Mouse (Mus musculus) hindbrain, embryonic 14.5 days (tissue): Measurements from ENCODE around the gene Gfod1. TPM values are rescaled to one million over a fixed set of nuclear protein-coding genes. Genes with fewer than 3 reads are reported as not detected.

Source experiments
- polyA plus RNA-seq: library from polyadenylated mRNA; unstranded; fragments of >200 nt; fragmentation: Nextera tagmentation; extraction: Ambion mirVana; gene quantifications from 2 replicates; pipeline ENCODE4 v1.2.1, GENCODE M21; 2014

Gfod1 gene
- polyA plus RNA-seq, 1 experiment from 2014 or later: 3.7 TPM

Other genes with a start within 250 kb of the Gfod1 start
- gene Tbc1d7, start 132.7 kb downstream of the Gfod1 start, polyA plus RNA-seq: 82.5 and 91.4 TPM in 2 replicates
- gene Sirt5, start 61.3 kb upstream of the Gfod1 start, polyA plus RNA-seq: 30.3 and 30.5 TPM in 2 replicates
- 161 and 195 TPM in 2 replicates for gene Nol7, start 94.2 kb upstream of the Gfod1 start, polyA plus RNA-seq
- gene Ranbp9, start 177.1 kb upstream of the Gfod1 start, polyA plus RNA-seq: 14.8 and 16.8 TPM in 2 replicates